Mouse (Mus musculus): ENCODE data around the gene Psmf1.

DNA sequence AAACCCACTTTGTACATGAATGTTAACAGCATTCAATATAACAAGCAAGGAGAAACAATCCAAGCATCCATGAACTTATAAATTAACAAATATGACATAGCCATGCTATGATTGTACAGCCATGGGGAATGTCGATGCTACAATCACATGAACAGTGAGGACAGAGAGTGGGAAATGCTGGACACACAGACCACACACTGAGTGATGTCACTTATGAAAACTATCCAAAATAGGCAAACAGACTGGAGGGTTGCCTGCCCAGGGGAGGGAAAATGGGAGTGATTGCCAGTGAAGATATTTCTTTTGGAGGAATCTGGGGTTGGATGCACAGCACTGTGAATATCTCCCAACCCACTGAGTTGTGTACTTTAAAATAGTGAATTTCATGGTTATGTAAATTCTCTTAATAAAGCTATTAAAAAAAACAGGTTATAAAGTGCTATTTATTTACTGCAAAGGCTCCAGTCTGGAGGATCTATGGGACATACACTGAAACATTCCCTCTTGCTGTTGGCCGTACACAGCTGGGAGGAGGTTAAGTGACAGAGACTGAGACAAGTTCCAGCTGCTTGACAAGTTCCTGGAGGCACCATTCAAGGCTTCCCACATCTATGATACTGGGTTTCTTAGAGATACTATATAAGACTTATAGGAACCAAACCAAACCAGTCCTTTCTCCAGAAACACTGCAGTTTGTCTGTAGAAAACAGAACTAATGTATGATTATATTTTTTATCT is 27.5 kb downstream of the Psmf1 start:
- TF ChIP-seq CTCF (IDR thresholded peaks at IDR 0.05; ENCODE audit: borderline replicate concordance, extremely low read depth, insufficient read depth, insufficient read length) (no peak), POLR2A (IDR thresholded peaks at IDR 0.05; ENCODE audit: borderline replicate concordance, extremely low read depth, insufficient read depth, insufficient read length, poor library complexity, severe bottlenecking) (no peak)
